Mouse (Mus musculus) lung, postnatal 14 days (tissue): ENCODE measurements around the gene Sys1.

Experiments
- DNase-seq: peaks from one replicate; pipeline ENCODE4 v3.0.0; 2021

Gene Sys1

GRCm38 (mm10) chr2:164504919-164505318 is 48.2 kb downstream of the Sys1 start:
- no peak for DNase-seq

- no peak for DNase-seq
Measured at GRCm38 (mm10) chr2:164505619-164506347, 49.0 kb downstream of the Sys1 start.

GRCm38 (mm10) chr2:164507811-164508210 is 51.0 kb downstream of the Sys1 start:
- DNase-seq: no peak

- DNase-seq: peak; percentile 16
Measured at GRCm38 (mm10) chr2:164510621-164511190, 53.9 kb downstream of the Sys1 start.

GRCm38 (mm10) chr2:164512121-164512909 is 55.6 kb downstream of the Sys1 start:
- peak; percentile 37 for DNase-seq

- DNase-seq: peak; percentile 57
Measured at GRCm38 (mm10) chr2:164513389-164513788, 56.6 kb downstream of the Sys1 start.

GRCm38 (mm10) chr2:164514916-164515315 is 58.2 kb downstream of the Sys1 start:
- DNase-seq: no peak

- no peak for DNase-seq
Measured at GRCm38 (mm10) chr2:164515897-164516296, 59.1 kb downstream of the Sys1 start.

GRCm38 (mm10) chr2:164516592-164516991 is 59.8 kb downstream of the Sys1 start:
- DNase-seq: no peak

- peak; percentile 73 for DNase-seq
Measured at GRCm38 (mm10) chr2:164517485-164518221, 60.9 kb downstream of the Sys1 start.

- DNase-seq: no peak
Measured at GRCm38 (mm10) chr2:164518266-164519170, 61.8 kb downstream of the Sys1 start.

GRCm38 (mm10) chr2:164519171-164519526 is 62.4 kb downstream of the Sys1 start:
- DNase-seq: no peak

GRCm38 (mm10) chr2:164520782-164521181 is 64.0 kb downstream of the Sys1 start:
- peak; percentile 71 for DNase-seq

GRCm38 (mm10) chr2:164521841-164522240 is 65.1 kb downstream of the Sys1 start:
- no peak for DNase-seq

GRCm38 (mm10) chr2:164522280-164522679 is 65.5 kb downstream of the Sys1 start:
- DNase-seq: no peak

- DNase-seq: no peak
Measured at GRCm38 (mm10) chr2:164523301-164523773, 66.6 kb downstream of the Sys1 start.

- no peak for DNase-seq
Measured at GRCm38 (mm10) chr2:164528557-164528956, 71.8 kb downstream of the Sys1 start.
